Mouse (Mus musculus) spleen, adult 12 weeks (tissue): ENCODE results near the gene Dlg2.

Experiments
- DNase-seq: peaks from one replicate; pipeline ENCODE4 v3.0.0; 2022; ENCODE audit warnings: low spot score

The Dlg2 gene

DNA sequence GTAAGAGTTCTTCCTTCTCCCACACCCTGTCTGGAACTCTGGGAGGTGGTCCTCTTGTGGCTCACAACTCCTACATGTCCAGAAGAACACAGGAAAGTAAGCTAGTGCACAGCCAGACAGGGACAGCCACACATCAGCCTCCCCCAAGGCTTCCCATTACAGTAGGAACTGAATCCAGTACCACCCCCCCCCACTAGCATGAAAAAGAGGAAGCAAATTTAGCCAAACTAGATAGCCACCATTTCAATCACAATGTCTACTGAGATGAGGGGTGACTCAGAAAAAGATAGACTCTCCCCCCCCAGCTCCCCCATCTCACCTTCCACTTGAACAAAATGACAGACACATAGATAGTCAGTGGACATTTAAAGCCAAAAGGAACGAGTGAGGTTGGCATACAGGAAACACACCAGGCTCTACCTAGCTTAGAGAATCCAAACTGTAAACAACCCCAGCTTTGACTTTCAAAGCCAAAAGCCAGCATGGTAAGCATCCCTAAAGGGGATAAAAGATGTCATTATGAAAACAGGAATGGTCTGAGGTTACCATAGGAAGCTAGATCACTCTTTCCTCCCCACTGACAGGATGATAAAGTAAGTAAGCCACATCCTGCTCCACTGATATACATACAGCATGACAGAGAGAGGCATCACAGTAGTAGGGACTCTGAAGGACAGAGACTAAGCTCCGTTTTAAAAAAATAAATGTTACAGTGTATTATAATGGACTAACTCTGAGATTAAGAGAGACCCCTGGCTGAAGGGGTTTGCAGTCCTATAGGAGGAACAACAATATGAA is 1986.8 kb downstream of the Dlg2 start:
- DNase-seq, result no peak

DNA sequence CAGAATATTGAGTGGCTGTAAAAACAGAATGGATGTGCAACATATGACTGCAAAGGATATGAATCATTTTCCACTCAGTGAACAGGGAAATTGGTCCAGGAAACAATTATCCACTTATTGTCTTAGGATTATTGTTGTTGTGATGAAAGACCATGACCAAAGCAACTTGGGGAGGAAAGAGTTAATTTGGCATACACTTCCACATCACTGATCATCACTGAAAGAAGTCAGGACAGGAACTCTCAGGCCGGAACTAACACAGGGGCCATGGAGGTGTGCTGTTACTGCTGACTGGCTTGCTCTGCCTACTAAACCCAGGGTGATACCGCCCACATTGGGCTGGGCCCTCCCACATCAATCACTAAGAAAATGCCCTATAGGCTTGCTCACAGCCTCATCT is 1987.8 kb downstream of the Dlg2 start:
- DNase-seq, result no peak

DNA sequence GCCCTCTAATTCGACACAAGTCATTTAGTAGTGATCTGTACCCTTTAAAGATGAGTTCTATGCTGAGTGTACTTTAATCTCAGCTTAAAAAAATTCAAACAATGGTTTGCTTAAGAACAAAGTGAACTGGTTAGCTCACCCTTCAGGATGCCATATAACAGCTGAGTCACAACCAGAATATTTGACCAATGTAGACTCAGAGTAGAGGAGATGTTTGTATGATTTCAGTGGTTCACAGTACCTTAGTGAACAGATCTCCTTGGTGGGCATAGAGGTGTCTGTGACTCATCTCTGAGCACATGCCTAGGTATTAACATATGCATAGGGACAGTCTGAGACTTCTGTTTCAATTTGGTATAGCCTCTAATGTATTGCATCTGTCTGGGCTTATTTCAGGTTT is 2002.7 kb downstream of the Dlg2 start:
- DNase-seq, result no peak

GRCm38 (mm10) chr7:92479748-92480147 is 2003.3 kb downstream of the Dlg2 start:
- DNase-seq, result no peak

- no peak for DNase-seq
Measured at GRCm38 (mm10) chr7:92483346-92483745, 2006.9 kb downstream of the Dlg2 start.

DNA sequence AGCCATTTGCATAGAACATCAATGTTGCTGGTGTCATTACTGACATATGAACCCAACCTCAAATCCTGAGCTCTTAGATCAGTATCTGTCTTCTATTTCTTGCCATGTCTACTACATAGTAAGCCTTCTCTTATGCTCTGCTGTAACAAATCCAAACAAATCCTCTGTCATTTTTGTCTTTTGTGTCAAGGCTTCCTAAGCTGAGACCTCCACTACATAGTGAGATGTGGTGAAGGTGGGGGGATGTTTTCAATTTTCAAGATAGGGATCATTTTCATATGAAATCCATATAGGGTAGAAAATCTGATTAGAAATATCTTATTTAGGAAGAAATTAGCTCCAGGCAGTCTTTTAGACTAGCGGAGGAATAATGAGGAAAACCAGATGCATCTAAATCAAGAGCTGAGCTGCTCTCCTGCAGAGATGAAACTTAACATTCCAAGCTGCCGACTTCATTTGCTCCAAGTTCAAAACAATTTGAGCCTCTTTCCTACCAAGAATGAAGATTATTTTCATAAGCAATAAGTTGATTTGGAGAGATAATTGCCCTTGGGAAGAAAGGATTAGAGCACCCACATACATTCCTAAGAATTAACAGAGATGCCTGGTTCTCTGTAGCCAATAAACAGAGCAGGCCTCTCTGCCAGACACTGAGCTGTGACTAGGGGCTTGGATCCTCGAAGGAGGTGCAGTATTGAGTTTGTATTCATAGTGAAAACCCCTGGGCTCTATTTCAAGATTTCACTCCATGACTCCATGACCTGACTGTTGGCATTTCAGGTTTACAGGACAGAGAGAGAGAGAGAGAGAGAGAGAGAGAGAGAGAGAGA is 2009.6 kb downstream of the Dlg2 start:
- no peak for DNase-seq

- no peak for DNase-seq
Measured at GRCm38 (mm10) chr7:92486878-92487277, 2010.4 kb downstream of the Dlg2 start.

- no peak for DNase-seq
Measured at GRCm38 (mm10) chr7:92492262-92492661, 2015.8 kb downstream of the Dlg2 start.

GRCm38 (mm10) chr7:92493521-92493920 is 2017.0 kb downstream of the Dlg2 start:
- DNase-seq, result no peak
